8 mouse cellular contexts compared by ENCODE assay signal in genomic region chr6:148687770-148688169, GRCm38 (mm10).
DNase-seq lines count a peak whose midpoint lies in the region; ATAC-seq and TF ChIP-seq lines count a peak whose summit lies in the region.

No protein-coding gene starts in this region.

- peak; percentile 69 for TF ChIP-seq CTCF in forebrain, postnatal 0 days (IDR thresholded peaks at IDR 0.05; ENCODE audit: low read depth)
- TF ChIP-seq CTCF in hindbrain, postnatal 0 days (IDR thresholded peaks at IDR 0.05; ENCODE audit: low read depth) = peak; percentile 75

- DNase-seq in intestine, embryonic 14.5 days (ENCODE audit: low spot score) = peak; percentile 73
- DNase-seq in c-Kit-negative CD71-positive TER-119-positive erythroid progenitor cells, embryonic 14.5 days (ENCODE audit: low read depth, low spot score) = peak; percentile 16
- peak; percentile 67 for DNase-seq in forebrain, postnatal 0 days
- DNase-seq in hindbrain, postnatal 0 days (ENCODE audit: low spot score) = peak; percentile 76
- DNase-seq in limb, embryonic 10.5 days (ENCODE audit: low spot score) = peak; percentile 59
- DNase-seq in thymus, postnatal 10 days (ENCODE audit: low spot score in 2 of 2) = peak; percentile 8 to 64

- H3K4me1 ChIP-seq in intestine, embryonic 14.5 days (replicated peaks; ENCODE audit: control insufficient read depth, insufficient read depth, low read length) = no peaks in the 10 kb centered on the region
- no peaks in the 10 kb centered on the region for H3K4me1 ChIP-seq in intestine, embryonic 15.5 days (replicated peaks)
- H3K4me1 ChIP-seq in forebrain, postnatal 0 days (ENCODE audit: insufficient read depth) = no peaks in the 10 kb centered on the region
- H3K4me1 ChIP-seq in hindbrain, postnatal 0 days (ENCODE audit: insufficient read depth, low read length) = no peaks in the 10 kb centered on the region
- H3K4me1 ChIP-seq in limb, embryonic 10.5 days = no peaks in the 10 kb centered on the region
- no peaks in the 10 kb centered on the region for H3K4me1 ChIP-seq in midbrain, embryonic 15.5 days

- no peak for ATAC-seq in intestine, embryonic 14.5 days (replicated peaks; ENCODE audit: low FRiP score, low TSS enrichment, low read depth)
- ATAC-seq in intestine, embryonic 15.5 days = no peak
- ATAC-seq in forebrain, postnatal 0 days = peak; percentile 40; the same call in 1 of the 2 replicates
- ATAC-seq in hindbrain, postnatal 0 days = 0 out of 2 replicates have a peak, but pooled peaks have one; percentile 64
- peak; percentile 70 for ATAC-seq in midbrain, embryonic 15.5 days (replicated peaks)

- H3K9me3 ChIP-seq in intestine, embryonic 14.5 days (ENCODE audit: control insufficient read depth, low read length) = no peaks in the 10 kb centered on the region
- no peaks in the 10 kb centered on the region for H3K9me3 ChIP-seq in intestine, embryonic 15.5 days
- no peaks in the 10 kb centered on the region for H3K9me3 ChIP-seq in forebrain, postnatal 0 days (ENCODE audit: low read length)
- no peaks in the 10 kb centered on the region for H3K9me3 ChIP-seq in hindbrain, postnatal 0 days (ENCODE audit: low read length)
- H3K9me3 ChIP-seq in limb, embryonic 10.5 days (replicated peaks) = no peaks in the 10 kb centered on the region
- no peaks in the 10 kb centered on the region for H3K9me3 ChIP-seq in midbrain, embryonic 15.5 days

- H3K4me2 ChIP-seq in intestine, embryonic 14.5 days (ENCODE audit: low read length) = no peak overlapping the region
- H3K4me2 ChIP-seq in intestine, embryonic 15.5 days (replicated peaks) = no peak overlapping the region
- H3K4me2 ChIP-seq in forebrain, postnatal 0 days (ENCODE audit: low read depth) = no peak overlapping the region
- H3K4me2 ChIP-seq in hindbrain, postnatal 0 days (ENCODE audit: low read depth, low read length) = no peak overlapping the region
- H3K4me2 ChIP-seq in midbrain, embryonic 15.5 days = no peak overlapping the region

- H3K27me3 ChIP-seq in intestine, embryonic 14.5 days (replicated peaks; ENCODE audit: control insufficient read depth, insufficient read depth, low read length) = no peaks in the 10 kb centered on the region
- no peaks in the 10 kb centered on the region for H3K27me3 ChIP-seq in intestine, embryonic 15.5 days (replicated peaks)
- no peaks in the 10 kb centered on the region for H3K27me3 ChIP-seq in forebrain, postnatal 0 days (ENCODE audit: insufficient read depth, low read length)
- H3K27me3 ChIP-seq in hindbrain, postnatal 0 days (ENCODE audit: insufficient read depth, low read length) = no peaks in the 10 kb centered on the region
- H3K27me3 ChIP-seq in limb, embryonic 10.5 days (ENCODE audit: low read depth, poor library complexity, severe bottlenecking) = no peaks in the 10 kb centered on the region
- H3K27me3 ChIP-seq in midbrain, embryonic 15.5 days (replicated peaks) = no peaks in the 10 kb centered on the region

- H3K27ac ChIP-seq in intestine, embryonic 14.5 days (ENCODE audit: low read depth) = no peak overlapping the region
- H3K27ac ChIP-seq in intestine, embryonic 15.5 days = no peak overlapping the region
- no peak overlapping the region for H3K27ac ChIP-seq in forebrain, postnatal 0 days (ENCODE audit: low read depth, low read length)
- no peak overlapping the region for H3K27ac ChIP-seq in hindbrain, postnatal 0 days
- no peak overlapping the region for H3K27ac ChIP-seq in limb, embryonic 10.5 days
- 0 out of 2 replicates have a peak overlapping the region, but pooled peaks have one; percentile 26 for H3K27ac ChIP-seq in midbrain, embryonic 15.5 days

- WGBS in intestine, embryonic 14.5 days = 28% methylated on average over 3 of the region's 4 CpGs
- 26% methylated on average over 4 of the region's 4 CpGs for WGBS in intestine, embryonic 15.5 days
- 17% methylated on average over 4 of the region's 4 CpGs for WGBS in forebrain, postnatal 0 days
- WGBS in hindbrain, postnatal 0 days = 14% methylated on average over 4 of the region's 4 CpGs
- 42% methylated on average over 4 of the region's 4 CpGs for WGBS in limb, embryonic 10.5 days
- WGBS in midbrain, embryonic 15.5 days = 16% methylated on average over 4 of the region's 4 CpGs

- no peaks in the 10 kb centered on the region for H3K36me3 ChIP-seq in intestine, embryonic 14.5 days (ENCODE audit: control insufficient read depth, insufficient read depth, low read length)
- H3K36me3 ChIP-seq in intestine, embryonic 15.5 days = no peaks in the 10 kb centered on the region
- H3K36me3 ChIP-seq in forebrain, postnatal 0 days (ENCODE audit: insufficient read depth) = no peaks in the 10 kb centered on the region
- no peaks in the 10 kb centered on the region for H3K36me3 ChIP-seq in hindbrain, postnatal 0 days (ENCODE audit: insufficient read depth, low read length)
- H3K36me3 ChIP-seq in limb, embryonic 10.5 days = no peaks in the 10 kb centered on the region
- H3K36me3 ChIP-seq in midbrain, embryonic 15.5 days (replicated peaks) = no peaks in the 10 kb centered on the region

- no peak overlapping the region for H3K9ac ChIP-seq in intestine, embryonic 14.5 days (ENCODE audit: low read length)
- no peak overlapping the region for H3K9ac ChIP-seq in intestine, embryonic 15.5 days
- H3K9ac ChIP-seq in forebrain, postnatal 0 days = no peak overlapping the region
- H3K9ac ChIP-seq in hindbrain, postnatal 0 days (replicated peaks; ENCODE audit: low read length) = no peak overlapping the region
- no peak overlapping the region for H3K9ac ChIP-seq in midbrain, embryonic 15.5 days

- no peak overlapping the region for H3K4me3 ChIP-seq in intestine, embryonic 14.5 days (ENCODE audit: low read depth, low read length)
- no peak overlapping the region for H3K4me3 ChIP-seq in intestine, embryonic 15.5 days (replicated peaks)
- no peak overlapping the region for H3K4me3 ChIP-seq in forebrain, postnatal 0 days (ENCODE audit: low read depth, low read length)
- no peak overlapping the region for H3K4me3 ChIP-seq in hindbrain, postnatal 0 days (ENCODE audit: low read length)
- H3K4me3 ChIP-seq in limb, embryonic 10.5 days = no peak overlapping the region
- no peak overlapping the region for H3K4me3 ChIP-seq in midbrain, embryonic 15.5 days

Comparison
In these comparisons a context has a peak if more than half of its experiments do, and no peak if none do; other contexts are left out.
1. ATAC-seq: peak in forebrain, postnatal 0 days (single experiment), hindbrain, postnatal 0 days (single experiment) and midbrain, embryonic 15.5 days (single experiment); none in intestine, embryonic 14.5 days (single experiment) and intestine, embryonic 15.5 days (single experiment).
2. DNase-seq: peak in every context shown above with its lines; median percentile 76 in hindbrain, postnatal 0 days; 73 in intestine, embryonic 14.5 days; 67 in forebrain, postnatal 0 days; 59 in limb, embryonic 10.5 days; 36 in thymus, postnatal 10 days; 16 in c-Kit-negative CD71-positive TER-119-positive erythroid progenitor cells, embryonic 14.5 days.